Mouse (Mus musculus) forebrain, postnatal 0 days (tissue): ENCODE measurements around the gene Foxf2. TPM values are rescaled to one million over a fixed set of nuclear protein-coding genes. Genes with fewer than 3 reads are reported as not detected.
A peak's percentile ranks its signal among the peaks of the same experiment; 100 is the strongest.

Experiments
- ATAC-seq: fragments of 200-750 bp; cut with Nextera tagmentation; 2 replicates; pipeline ENCODE4 v1.8.0; 2017; ENCODE audit warnings: mild to moderate bottlenecking, moderate library complexity
- DNase-seq: peaks from one replicate; pipeline ENCODE4 v3.0.0-alpha.2; 2015
- H3K27ac ChIP-seq: fragments of 300-500 bp; sonication (generic); 2 replicates; pipeline ENCODE4 v1.5.1; 2014; ENCODE audit warnings: low read depth, mild to moderate bottlenecking, antibody characterized with exemption, low read length, moderate library complexity, mixed read lengths
- H3K27me3 ChIP-seq: fragments of 300-500 bp; sonication (generic); 2 replicates; pipeline ENCODE4 v1.6.1; 2014; ENCODE audit warnings: mild to moderate bottlenecking, low read length, mixed read lengths; ENCODE audit not compliant: insufficient read depth
- H3K36me3 ChIP-seq: fragments of 300-500 bp; sonication (generic); 2 replicates; pipeline ENCODE4 v1.6.1; 2014; ENCODE audit warnings: mild to moderate bottlenecking, moderate library complexity; ENCODE audit not compliant: insufficient read depth
- H3K4me1 ChIP-seq: fragments of 300-500 bp; sonication (generic); 2 replicates; pipeline ENCODE4 v1.6.1; 2014; ENCODE audit warnings: antibody characterized with exemption; ENCODE audit not compliant: insufficient read depth
- H3K4me2 ChIP-seq: fragments of 300-500 bp; sonication (generic); 2 replicates; pipeline ENCODE4 v1.6.1; 2014; ENCODE audit warnings: low read depth, mild to moderate bottlenecking, moderate library complexity
- H3K4me3 ChIP-seq: fragments of 300-500 bp; sonication (generic); 2 replicates; pipeline ENCODE4 v1.5.1; 2014; ENCODE audit warnings: low read depth, low read length, mixed read lengths
- H3K9ac ChIP-seq: fragments of 300-500 bp; sonication (generic); 2 replicates; pipeline ENCODE4 v1.6.1; 2014; ENCODE audit warnings: mild to moderate bottlenecking
- H3K9me3 ChIP-seq: fragments of 300-500 bp; sonication (generic); 2 replicates; pipeline ENCODE4 v1.6.1; 2016; ENCODE audit warnings: low read length
- CTCF ChIP-seq: sonication (generic); IDR thresholded peaks from 2 replicates; pipeline ENCODE4 v1.5.1; 2016; ENCODE audit warnings: antibody characterized with exemption, control low read depth, low read depth
- WGBS: fragments of 180-500 bp; shearing (Covaris S2); extraction: QIAGEN DNeasy Blood & Tissue Kit; methylation state at CpG from one replicate; pipeline ENCODE4 v1.1.7; 2014; 5-methylcytosine and 5-hydroxymethylcytosine counted together
- polyA plus RNA-seq: library from polyadenylated mRNA; unstranded; fragments of >200 nt; fragmentation: Nextera tagmentation; extraction: Ambion mirVana; gene quantifications from 2 replicates; pipeline ENCODE4 v1.2.1, GENCODE M21; 2015
- total RNA-seq: library from RNA; depleted of rRNA; stranded (reverse); fragments of >200 nt; gene quantifications from 2 replicates; pipeline ENCODE4 v1.2.3, GENCODE M21; 2014

Gene Foxf2
- total and polyA plus RNA-seq, 2 experiments from 2014 or later, result 5.7 to 7.8 TPM

DNA sequence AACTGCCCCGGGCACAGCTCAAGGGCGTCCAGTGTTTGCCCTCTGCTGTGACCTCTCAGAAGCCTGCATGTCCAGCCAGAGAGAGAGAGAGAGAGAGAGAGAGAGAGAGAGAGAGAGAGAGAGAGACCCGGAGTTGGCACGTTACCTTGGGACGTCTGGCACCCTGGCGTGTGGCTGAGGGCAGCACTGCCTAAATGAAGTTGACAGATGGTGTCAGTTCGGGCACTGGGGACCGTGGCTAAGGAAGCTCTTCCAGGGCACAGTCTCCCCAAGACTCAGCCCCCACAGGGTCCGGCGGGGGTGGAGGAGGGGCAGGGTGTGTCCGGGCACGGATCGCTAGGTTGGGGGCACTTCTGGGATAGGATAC lies 667 bp upstream of the Foxf2 start:
- WGBS, result 2% methylated on average over 13 of the region's 13 CpGs
- Histone ChIP-seq H3K9ac (no peak overlapping the region), H3K4me3 (peak overlapping the region; percentile 42), H3K4me2 (peak overlapping the region; percentile 75), H3K27me3 (peaks cover 92% of the 10 kb centered on the region), H3K36me3 (no peaks in the 10 kb centered on the region), H3K4me1 (0 out of 2 replicates have a peak, but pooled peaks cover 7% of the 10 kb centered on the region), H3K9me3 (no peaks in the 10 kb centered on the region), H3K27ac (no peak overlapping the region)
- ATAC-seq (no peak), DNase-seq (no peak)
- no peak for TF ChIP-seq CTCF

DNA sequence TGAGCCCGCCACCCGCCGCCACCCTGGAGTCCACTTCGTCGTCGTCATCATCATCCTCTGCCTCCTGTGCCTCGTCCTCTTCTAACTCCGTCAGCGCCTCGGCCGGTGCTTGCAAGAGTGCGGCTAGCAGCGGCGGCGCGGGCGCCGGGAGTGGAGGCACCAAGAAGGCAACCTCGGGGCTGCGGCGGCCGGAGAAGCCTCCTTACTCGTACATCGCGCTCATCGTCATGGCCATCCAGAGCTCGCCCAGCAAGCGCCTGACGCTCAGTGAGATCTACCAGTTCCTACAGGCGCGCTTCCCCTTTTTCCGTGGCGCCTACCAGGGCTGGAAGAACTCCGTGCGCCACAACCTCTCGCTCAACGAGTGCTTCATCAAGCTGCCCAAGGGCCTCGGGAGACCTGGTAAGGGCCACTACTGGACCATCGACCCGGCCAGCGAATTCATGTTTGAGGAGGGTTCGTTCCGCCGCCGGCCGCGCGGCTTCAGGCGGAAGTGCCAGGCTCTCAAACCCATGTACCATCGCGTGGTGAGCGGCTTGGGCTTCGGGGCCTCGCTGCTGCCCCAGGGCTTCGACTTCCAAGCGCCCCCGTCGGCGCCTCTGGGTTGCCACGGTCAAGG lies 676 bp downstream of the Foxf2 start:
- H3K27ac ChIP-seq, result no peak overlapping the region; the same call in 1 of the 2 replicates
- no peaks in the 10 kb centered on the region for H3K9me3 ChIP-seq
- 1% methylated on average over 57 of the region's 60 CpGs for WGBS
- no peaks in the 10 kb centered on the region for H3K36me3 ChIP-seq
- peak; percentile 36 for ATAC-seq
- H3K4me2 ChIP-seq, result peak overlapping the region; percentile 75
- peaks cover 93% of the 10 kb centered on the region for H3K27me3 ChIP-seq
- H3K9ac ChIP-seq, result peak overlapping the region; percentile 46
- DNase-seq, result peak; percentile 57
- no peak for TF ChIP-seq CTCF
- H3K4me3 ChIP-seq, result peak overlapping the region; percentile 42
- 0 out of 2 replicates have a peak, but pooled peaks cover 7% of the 10 kb centered on the region for H3K4me1 ChIP-seq

DNA sequence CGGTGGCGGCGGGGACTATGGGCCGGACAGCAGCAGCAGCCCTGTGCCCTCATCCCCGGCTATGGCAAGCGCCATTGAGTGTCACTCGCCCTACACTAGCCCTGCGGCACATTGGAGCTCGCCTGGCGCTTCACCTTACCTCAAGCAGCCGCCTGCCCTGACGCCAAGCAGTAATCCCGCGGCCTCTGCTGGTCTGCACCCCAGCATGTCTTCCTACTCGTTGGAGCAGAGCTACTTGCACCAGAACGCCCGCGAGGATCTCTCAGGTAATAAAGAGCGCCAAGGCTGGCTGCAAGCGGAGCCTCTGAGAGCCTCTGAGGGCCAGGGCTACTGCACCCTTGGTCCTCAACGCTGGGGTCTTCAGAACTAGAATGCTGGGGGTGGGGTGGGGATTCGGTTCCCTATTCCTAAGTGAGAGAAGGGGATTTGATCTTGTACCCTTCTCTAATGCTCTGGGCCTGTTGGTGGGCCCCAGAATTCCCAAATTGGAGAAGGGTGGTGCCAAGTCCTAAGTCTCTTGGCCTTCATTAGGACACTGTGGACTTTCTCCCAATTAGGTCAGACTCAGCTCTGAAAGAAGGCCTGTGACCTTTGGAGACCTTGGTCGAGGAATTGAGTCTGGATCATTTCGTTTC lies 1.5 kb downstream of the Foxf2 start:
- no peaks in the 10 kb centered on the region for H3K36me3 ChIP-seq
- peak overlapping the region; percentile 75 for H3K4me2 ChIP-seq
- H3K9me3 ChIP-seq, result no peaks in the 10 kb centered on the region
- peak overlapping the region; percentile 46; the same call in 1 of the 2 replicates for H3K9ac ChIP-seq
- H3K4me1 ChIP-seq, result 0 out of 2 replicates have a peak, but pooled peaks cover 7% of the 10 kb centered on the region
- peak overlapping the region; percentile 42 for H3K4me3 ChIP-seq
- no peak for DNase-seq
- peaks cover 93% of the 10 kb centered on the region for H3K27me3 ChIP-seq
- WGBS, result 2% methylated on average over 24 of the region's 24 CpGs
- H3K27ac ChIP-seq, result no peak overlapping the region
- TF ChIP-seq CTCF, result no peak
- ATAC-seq, result no peak

DNA sequence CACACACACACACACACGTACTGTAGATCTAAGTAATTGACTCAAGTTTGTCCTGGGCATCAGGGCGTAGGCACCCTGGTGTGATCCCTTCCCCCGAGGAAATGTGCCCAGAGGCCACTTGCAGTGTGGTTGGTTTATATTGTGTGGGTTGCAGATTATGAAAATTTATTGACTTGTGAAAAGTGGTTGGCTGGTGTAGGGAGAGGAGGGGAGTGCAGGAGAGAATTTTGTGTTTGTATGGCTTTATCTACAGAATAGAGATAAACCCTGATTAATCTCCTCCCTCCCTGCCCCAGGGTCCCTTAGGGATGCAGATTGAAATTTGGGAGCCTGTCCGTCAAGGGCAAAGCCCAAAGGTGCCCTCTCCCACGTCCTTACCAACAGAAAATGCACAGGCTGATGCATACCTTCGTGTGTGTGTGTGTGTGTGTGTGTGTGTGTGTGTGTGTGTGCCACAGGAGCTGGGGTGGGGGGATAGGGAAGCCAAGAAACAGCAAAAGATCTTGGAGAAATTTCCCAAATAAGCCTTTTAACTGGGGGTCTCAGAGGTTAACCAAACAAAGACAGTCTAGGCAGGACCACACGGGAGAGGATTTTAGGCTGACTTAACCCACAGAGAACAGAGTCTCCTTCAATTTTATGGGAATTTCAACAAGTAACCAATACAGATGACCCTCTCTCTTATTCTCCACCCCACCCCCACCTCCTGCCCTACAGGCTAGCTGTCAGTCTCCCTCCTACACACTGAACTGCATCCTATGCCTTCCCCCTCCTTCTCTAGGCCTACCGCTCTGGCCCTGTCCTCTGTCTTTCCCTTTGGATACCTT lies 2.5 kb downstream of the Foxf2 start:
- WGBS, result 10% methylated on average over 8 of the region's 8 CpGs
- no peaks in the 10 kb centered on the region for H3K9me3 ChIP-seq
- no peak for DNase-seq

DNA sequence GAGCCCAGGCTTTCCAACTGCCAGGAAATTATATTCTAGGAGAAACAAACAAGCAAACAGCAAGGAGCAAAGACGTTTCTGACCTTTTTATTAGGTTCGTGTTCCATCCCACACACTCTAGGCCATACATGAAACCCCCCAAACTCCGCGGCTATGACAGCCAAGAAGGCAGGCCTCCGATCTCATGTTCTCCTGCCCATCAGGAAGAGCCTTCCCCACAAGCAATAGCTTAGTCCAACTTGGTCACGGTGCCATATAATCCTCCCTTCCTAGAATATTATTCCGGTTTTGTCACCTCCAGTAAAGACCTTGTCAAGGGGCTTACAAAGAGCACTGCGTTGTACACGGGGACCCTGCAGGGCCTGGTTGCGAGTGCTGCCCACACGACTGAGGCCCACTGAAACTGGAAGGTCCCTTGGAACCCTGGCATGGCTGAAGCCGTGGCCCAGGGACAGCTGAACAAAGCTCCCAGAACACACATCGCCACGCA lies 3.1 kb downstream of the Foxf2 start:
- TF ChIP-seq CTCF, result 0 out of 2 replicates have a peak, but pooled peaks have one; percentile 1
- Histone ChIP-seq H3K9ac (no peak overlapping the region), H3K27ac (no peak overlapping the region), H3K36me3 (no peaks in the 10 kb centered on the region), H3K4me2 (peak overlapping the region; percentile 49), H3K9me3 (no peaks in the 10 kb centered on the region), H3K4me3 (peak overlapping the region; percentile 32), H3K27me3 (peaks cover 89% of the 10 kb centered on the region), H3K4me1 (0 out of 2 replicates have a peak, but pooled peaks cover 7% of the 10 kb centered on the region)
- DNase-seq (no peak), ATAC-seq (no peak)
- WGBS, result 7% methylated on average over 14 of the region's 14 CpGs

More for the DNA sequence above, 2.5 kb downstream of the Foxf2 start:
- 0 out of 2 replicates have a peak, but pooled peaks cover 7% of the 10 kb centered on the region for H3K4me1 ChIP-seq
- H3K27ac ChIP-seq, result no peak overlapping the region
- H3K27me3 ChIP-seq, result peaks cover 89% of the 10 kb centered on the region
- H3K36me3 ChIP-seq, result no peaks in the 10 kb centered on the region
- no peak overlapping the region for H3K4me2 ChIP-seq
- H3K4me3 ChIP-seq, result peak overlapping the region; percentile 42
- no peak for ATAC-seq
- no peak overlapping the region for H3K9ac ChIP-seq
- no peak for TF ChIP-seq CTCF

DNA sequence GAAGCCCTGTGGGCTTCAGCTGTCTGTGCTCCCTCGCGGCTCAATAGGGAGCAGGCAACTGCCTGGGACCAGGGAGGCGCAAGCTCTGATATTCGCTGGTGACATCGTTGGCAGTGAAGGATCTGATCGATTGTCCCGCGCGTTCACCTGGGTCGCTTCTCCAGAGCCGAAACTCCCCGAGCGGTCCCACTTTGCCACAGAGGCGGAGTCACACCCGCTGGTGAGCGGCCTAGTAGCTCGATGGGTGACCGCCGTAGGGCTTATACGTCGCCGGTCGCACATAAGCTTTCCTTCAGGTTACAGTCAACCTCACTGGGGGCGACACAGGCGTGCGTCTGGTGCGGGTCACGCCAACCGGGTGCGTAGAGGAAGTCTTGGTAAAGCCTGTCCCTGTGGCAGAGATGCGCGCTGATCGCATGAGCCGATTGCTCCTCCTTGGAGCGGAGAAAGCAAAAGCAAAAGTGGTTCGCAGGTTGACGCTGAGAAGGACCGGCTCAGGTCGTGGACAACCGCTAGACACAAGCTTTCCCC lies 3.8 kb downstream of the Foxf2 start:
- WGBS, result under 1% methylated on average over 40 of the region's 40 CpGs
- Histone ChIP-seq H3K36me3 (no peaks in the 10 kb centered on the region), H3K9me3 (no peaks in the 10 kb centered on the region), H3K4me2 (peak overlapping the region; percentile 49), H3K27me3 (peaks cover 82% of the 10 kb centered on the region), H3K9ac (peak overlapping the region; percentile 35; the same call in 1 of the 2 replicates), H3K4me1 (0 out of 2 replicates have a peak, but pooled peaks cover 7% of the 10 kb centered on the region), H3K4me3 (peak overlapping the region; percentile 32), H3K27ac (no peak overlapping the region)
- no peak for ATAC-seq
- DNase-seq, result no peak
- 0 out of 2 replicates have a peak, but pooled peaks have one; percentile 1 for TF ChIP-seq CTCF
